Mouse (Mus musculus): Measurements from ENCODE around the gene Taf13. TPM values are rescaled to one million over a fixed set of nuclear protein-coding genes. Genes with fewer than 3 reads are reported as not detected.
A peak's percentile ranks its signal among the peaks of the same experiment; 100 is the strongest.

Taf13 gene
- total RNA-seq, 2 experiments from 2014 or later, result 21.2 to 24.1 TPM

DNA sequence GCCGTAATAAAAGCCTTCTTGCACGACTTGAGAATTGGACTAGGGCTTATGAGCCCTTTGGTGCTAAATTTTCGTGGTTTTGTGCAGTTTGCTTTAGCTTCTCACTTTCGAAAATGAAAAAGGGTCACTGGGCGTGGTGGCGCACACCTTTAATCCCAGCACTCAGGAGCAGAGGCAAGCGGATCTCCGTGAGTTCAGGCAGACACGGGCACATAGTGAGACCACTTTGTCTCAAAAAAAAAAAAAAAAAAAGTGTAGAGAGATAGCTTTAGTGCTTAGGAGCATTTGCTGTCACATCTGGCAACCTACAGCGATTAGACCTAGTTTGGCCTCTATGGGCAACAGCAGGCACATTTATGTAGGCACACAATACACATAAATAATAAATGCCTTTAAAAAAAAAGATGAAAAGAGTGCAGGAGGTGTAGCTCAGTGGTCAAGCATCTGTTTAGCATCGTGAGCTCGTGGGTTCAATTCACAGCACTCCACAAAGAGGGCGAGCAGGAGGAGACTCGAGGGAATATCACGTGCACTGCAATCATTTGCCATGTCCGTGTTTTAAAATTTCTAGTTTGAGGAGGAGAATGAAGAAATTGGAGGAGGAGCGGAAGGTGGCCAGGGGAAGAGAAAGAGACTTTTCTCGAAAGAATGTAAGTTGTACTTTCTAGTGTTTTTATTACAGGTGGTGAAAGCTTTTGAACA is 962 bp downstream of the Taf13 start:
- no peak for DNase-seq (ENCODE audit: low spot score in 2 of 2)

DNA sequence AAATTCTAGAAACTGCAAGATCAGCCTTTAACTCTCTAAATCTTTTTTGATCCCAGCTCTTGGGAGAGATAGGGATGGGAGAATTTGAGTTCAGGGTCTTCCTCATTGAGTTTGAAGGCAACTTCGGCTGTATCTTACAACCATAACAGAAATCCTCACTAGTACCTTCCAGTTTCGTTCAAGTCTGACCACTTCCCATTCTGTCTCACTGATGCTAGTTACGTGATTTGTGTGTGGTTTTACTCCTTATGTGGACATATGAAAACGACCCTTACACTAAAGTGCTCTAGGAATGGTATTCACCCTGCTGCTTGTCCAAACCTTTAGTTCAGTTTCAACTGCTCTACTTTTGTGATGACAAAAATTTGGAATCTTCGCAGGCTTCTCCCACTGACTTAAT is 2.5 kb downstream of the Taf13 start:
- DNase-seq (ENCODE audit: low spot score in 2 of 2), result no peak

DNA sequence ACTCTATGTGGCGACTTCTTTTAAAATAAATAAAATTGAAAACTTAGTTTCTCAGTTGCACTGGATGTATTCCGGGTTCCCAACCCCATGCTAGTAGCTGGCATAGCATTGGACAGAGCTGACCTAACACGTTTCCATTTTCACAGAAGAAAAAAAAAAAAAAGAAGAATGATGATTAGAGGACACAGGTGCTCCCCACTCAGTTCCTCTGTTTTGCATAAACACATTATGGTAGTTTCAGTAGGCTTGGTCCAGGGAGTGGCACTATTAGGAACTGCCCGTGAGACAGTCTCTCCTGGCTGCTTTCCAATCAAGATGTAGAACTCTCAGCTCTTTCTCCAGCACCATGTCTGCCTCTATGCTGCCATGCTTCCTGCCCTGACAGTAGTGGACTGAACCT is 13.1 kb downstream of the Taf13 start:
- DNase-seq (ENCODE audit: low spot score in 2 of 2), result no peak

DNA sequence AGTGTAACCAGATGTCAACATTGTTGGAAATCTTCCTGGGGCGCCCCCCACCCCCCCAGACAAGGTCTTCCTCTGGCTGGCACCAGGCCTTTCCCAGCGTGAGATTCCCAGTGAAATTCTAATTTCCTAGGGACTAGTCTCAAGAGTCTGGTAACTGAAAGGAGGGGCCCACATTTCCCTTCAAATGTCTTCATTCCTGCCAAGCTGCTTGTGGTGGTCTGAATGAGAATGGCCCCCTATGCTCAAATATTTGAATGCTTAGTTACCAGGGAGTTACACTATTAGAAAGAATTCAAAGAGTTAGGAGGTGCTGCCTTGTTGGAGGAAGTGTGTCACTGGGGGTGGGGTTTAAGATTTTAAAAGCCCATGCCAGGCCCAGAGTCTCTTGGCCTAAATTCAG is 16.9 kb downstream of the Taf13 start:
- DNase-seq (ENCODE audit: low spot score in 2 of 2), result no peak

DNA sequence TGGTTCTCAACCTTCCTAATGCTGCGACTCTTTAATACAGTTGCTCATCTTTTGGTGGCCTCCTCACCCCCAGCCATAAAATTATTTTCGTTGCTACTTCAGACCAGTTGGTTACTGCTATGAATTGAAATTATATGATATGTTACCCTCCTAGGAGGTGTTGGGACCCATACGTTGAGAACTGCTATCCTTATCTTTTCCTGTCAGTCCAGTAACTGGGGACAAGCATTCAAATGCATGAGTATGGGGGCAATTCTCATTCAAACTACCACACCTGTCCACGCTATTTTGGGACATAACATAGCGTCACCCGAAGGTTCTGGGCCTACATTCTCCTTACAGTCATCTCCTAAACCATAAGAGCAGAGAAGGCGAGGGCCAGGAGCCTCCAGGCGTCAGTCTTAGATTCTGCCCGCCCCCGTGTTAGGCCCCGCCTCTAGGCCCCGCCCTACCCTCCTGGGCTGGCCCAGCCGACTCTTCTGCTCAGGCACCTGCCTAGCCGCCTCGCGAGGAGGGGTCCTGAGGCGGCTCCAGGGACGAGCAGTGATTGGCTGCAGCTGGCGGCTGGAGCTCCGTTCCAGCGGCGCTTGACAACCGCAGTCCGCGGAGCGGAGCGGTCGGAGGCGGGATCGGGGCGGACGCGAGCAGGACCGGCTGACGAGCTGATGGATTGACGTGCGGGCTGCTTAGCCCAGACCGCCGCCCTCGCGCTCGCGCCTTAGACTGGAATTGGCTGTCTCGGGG is 19.5 kb downstream of the Taf13 start, which contains the start of gene Wdr47:
TSS of gene Wdr47 (plus strand) at position 494 of the 744 bp plus-strand sequence.
- DNase-seq (ENCODE audit: low spot score in 2 of 2), result peak; percentile 94 to 97

DNA sequence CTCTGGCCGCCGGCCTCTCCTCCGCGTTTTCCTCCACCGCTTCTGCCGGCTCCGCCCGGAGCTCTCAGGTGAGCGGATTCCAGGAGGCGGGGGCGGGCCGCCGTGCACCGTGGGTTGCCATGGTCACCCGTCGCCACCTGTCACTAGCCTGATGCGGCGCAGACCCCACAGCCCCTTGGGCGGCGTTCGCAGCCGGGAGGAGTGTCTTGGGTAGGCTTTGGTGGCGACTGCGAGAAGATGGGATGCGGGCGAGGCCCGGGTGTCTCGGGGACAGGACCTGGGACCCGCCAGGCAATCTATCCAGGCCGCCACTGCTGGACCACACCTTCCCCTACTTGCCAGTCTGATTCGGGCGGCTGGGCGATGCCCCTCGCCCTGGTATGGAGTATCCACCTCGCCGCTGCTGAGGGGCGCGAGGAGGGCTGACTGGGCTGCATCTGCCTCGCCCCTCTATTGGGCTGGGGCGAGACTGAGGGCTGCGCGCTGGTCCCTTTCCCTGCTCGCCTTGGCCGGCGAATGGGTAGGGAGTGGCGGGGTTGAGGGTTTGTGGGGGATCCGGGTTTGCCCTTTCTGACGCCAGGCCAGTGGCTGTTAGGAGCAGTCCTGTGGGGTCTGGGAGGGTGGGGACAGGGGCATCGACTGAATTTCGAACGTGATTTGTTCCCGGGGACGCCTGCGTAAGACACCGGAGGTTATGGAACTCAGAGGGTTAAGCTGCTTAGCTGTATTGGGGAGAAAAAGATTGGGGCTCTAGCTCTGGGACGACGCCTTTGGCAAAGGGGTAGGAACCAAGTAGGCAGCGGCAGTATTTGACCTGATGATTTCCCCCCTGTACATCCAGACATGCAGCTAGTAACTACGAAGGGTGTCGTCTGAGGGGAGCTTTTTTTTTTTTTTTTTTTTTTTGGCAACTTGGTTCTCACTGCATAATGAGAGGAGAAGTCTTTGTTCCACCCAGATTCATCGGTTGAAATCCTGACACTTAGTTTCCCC is 20.3 kb downstream of the Taf13 start:
- peak in 1 of 2 experiments; percentile 22 for DNase-seq (ENCODE audit: low spot score in 2 of 2)

DNA sequence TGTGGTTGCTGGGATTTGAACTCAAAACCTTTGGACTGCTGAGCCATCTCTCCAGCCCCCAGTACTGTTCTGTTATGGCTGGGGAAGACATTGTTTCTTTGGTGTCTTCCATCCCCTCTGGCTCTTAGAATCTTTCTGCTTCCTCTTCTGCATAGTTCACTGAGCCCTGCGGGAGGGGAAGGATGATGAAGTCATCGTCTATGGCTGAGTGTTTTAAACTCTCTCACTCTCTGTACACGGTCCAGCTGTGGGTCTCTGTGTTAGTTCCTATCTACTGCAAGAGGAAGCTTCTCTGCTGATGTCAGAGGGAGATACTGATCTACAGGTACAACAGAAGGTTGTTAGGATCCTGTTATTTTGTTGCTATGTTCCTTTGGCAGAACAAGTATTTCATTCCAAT is 37.4 kb downstream of the Taf13 start:
- no peak for DNase-seq (ENCODE audit: low spot score in 2 of 2)

Small RNA genes within 50 kb of the gene (microRNA-seq; reads per million reads assigned to microRNA genes)
- gene Gm22860, result 0 reads per million in 2 experiments

Other genes starting within 250 kb of the Taf13 start
- gene Mybphl, start 206.8 kb upstream of the Taf13 start, total RNA-seq (2021), result under 1 TPM; 0.26 to 0.49 TPM
- gene Psrc1, start 187.9 kb upstream of the Taf13 start, total RNA-seq (2021), result 10 to 100 TPM; 17.8 to 18.1 TPM
- 100 to 1,000 TPM; 148 to 155 TPM for gene Celsr2, start 156.1 kb upstream of the Taf13 start, total RNA-seq (2021)
- 100 to 1,000 TPM; 244 to 258 TPM for gene Sars, start 126.5 kb upstream of the Taf13 start, total RNA-seq (2021)
- gene 1700013F07Rik, start 37.5 kb upstream of the Taf13 start, total RNA-seq (2021), result 1 to 10 TPM in 1 of 2 experiments, under 1 TPM in 1; 1.00 to 2.8 TPM
- gene 5330417C22Rik, start 35.2 kb upstream of the Taf13 start, total RNA-seq (2021), result 10 to 100 TPM; 30.6 to 30.9 TPM
- 10 to 100 TPM; 45.2 to 45.4 TPM for gene Tmem167b, start 9.2 kb upstream of the Taf13 start, total RNA-seq (2021)
- 100 to 1,000 TPM; 123 to 138 TPM for gene Wdr47, start 19.6 kb downstream of the Taf13 start, total RNA-seq (2021)
- gene Clcc1, start 82.2 kb downstream of the Taf13 start, total RNA-seq (2021), result 10 to 100 TPM; 29.2 to 31.2 TPM
- gene Gpsm2, start 150.6 kb downstream of the Taf13 start, total RNA-seq (2021), result 10 to 100 TPM; 14.7 to 18.8 TPM
- gene Aknad1, start 168.0 kb downstream of the Taf13 start, total RNA-seq (2021), result under 1 TPM in 1 of 2 experiments, not detected in 1; 0.12 TPM